ENCODE assay signal across 22 mouse cellular contexts in genomic region chr12:52944274-52944673, GRCm38 (mm10).
DNase-seq lines count a peak whose midpoint lies in the region; ATAC-seq and TF ChIP-seq lines count a peak whose summit lies in the region.
"Had no signal": no experiment of that assay in that cellular context is flagged by ENCODE, and none has a peak within 500 bp of the region (broad histone marks: within the 10 kb centered on the region; RNA-seq: fewer than 3 reads in every experiment).

No protein-coding gene starts in this region.

- H3K36me3 ChIP-seq in lung, embryonic 14.5 days (ENCODE audit: insufficient read depth) = no peaks in the 10 kb centered on the region
- no peaks in the 10 kb centered on the region for H3K36me3 ChIP-seq in lung, postnatal 0 days (ENCODE audit: insufficient read depth, low read length)
- H3K36me3 ChIP-seq: embryonic facial prominence, embryonic 13.5 days; embryonic facial prominence, embryonic 15.5 days; forebrain, embryonic 10.5 days; forebrain, embryonic 12.5 days had no signal

- ATAC-seq in lung, embryonic 14.5 days (ENCODE audit: insufficient read depth) = peak; percentile 63; the same call in 1 of the 2 replicates
- no peak for ATAC-seq in lung, postnatal 0 days
- ATAC-seq: forebrain, embryonic 14.5 days; forebrain, embryonic 16.5 days had no signal

- no peaks in the 10 kb centered on the region for H3K9me3 ChIP-seq in lung, embryonic 14.5 days (ENCODE audit: low read depth, low read length)
- H3K9me3 ChIP-seq in lung, postnatal 0 days (ENCODE audit: low read length) = no peaks in the 10 kb centered on the region
- H3K9me3 ChIP-seq: embryonic facial prominence, embryonic 13.5 days; embryonic facial prominence, embryonic 15.5 days; forebrain, embryonic 10.5 days; forebrain, embryonic 12.5 days had no signal

- H3K4me3 ChIP-seq in lung, embryonic 14.5 days (ENCODE audit: low read depth, low read length) = no peak overlapping the region
- no peak overlapping the region for H3K4me3 ChIP-seq in lung, postnatal 0 days (ENCODE audit: low read depth, low read length)
- H3K4me3 ChIP-seq: embryonic facial prominence, embryonic 13.5 days; embryonic facial prominence, embryonic 15.5 days; erythroblast, embryonic 14.5 days; forebrain, embryonic 10.5 days; forebrain, embryonic 12.5 days had no signal

- no peaks in the 10 kb centered on the region for H3K4me1 ChIP-seq in lung, embryonic 14.5 days (ENCODE audit: insufficient read depth)
- H3K4me1 ChIP-seq in lung, postnatal 0 days (ENCODE audit: insufficient read depth, low read depth, low read length) = no peaks in the 10 kb centered on the region
- H3K4me1 ChIP-seq: embryonic facial prominence, embryonic 15.5 days; forebrain, embryonic 12.5 days had no signal

- no peaks in the 10 kb centered on the region for H3K27me3 ChIP-seq in lung, embryonic 14.5 days (ENCODE audit: insufficient read depth, low read length)
- no peaks in the 10 kb centered on the region for H3K27me3 ChIP-seq in lung, postnatal 0 days (replicated peaks; ENCODE audit: insufficient read depth, low read length)
- H3K27me3 ChIP-seq: embryonic facial prominence, embryonic 13.5 days; embryonic facial prominence, embryonic 15.5 days had no signal

- no peak for TF ChIP-seq CTCF in lung, embryonic 14.5 days (IDR thresholded peaks at IDR 0.05; ENCODE audit: low read depth)
- no peak for TF ChIP-seq CTCF in lung, postnatal 0 days (IDR thresholded peaks at IDR 0.05)

- no peak for TF ChIP-seq EP300 in lung, postnatal 0 days (IDR thresholded peaks at IDR 0.05)

- H3K4me2 ChIP-seq in lung, embryonic 14.5 days = no peak overlapping the region
- H3K4me2 ChIP-seq in lung, postnatal 0 days (replicated peaks; ENCODE audit: low read depth, low read length) = no peak overlapping the region
- H3K4me2 ChIP-seq: embryonic facial prominence, embryonic 13.5 days; embryonic facial prominence, embryonic 15.5 days; forebrain, embryonic 12.5 days had no signal

- peak; percentile 72 for DNase-seq in heart, adult 11 months
- no peak for DNase-seq in heart, postnatal 25 days (ENCODE audit: low spot score)
- DNase-seq in lung, embryonic 14.5 days = peak; percentile 63
- DNase-seq in lung, postnatal 0 days (ENCODE audit: low spot score) = no peak
- DNase-seq in urinary bladder, adult 18-20 months (ENCODE audit: low spot score in 2 of 2) = no peak
- DNase-seq: adrenal gland, adult 2 months; adrenal gland, postnatal 10 days; adrenal gland, postnatal 25 days; cerebellum, adult 11 months; cerebellum, adult 18-20 months; cerebellum, adult 8-10 months; cerebellum, adult 9-11 months; cerebellum, postnatal 14 days; cerebellum, postnatal 36 days; embryo, embryonic 11 days had no signal

- intact Hi-C loops in heart, postnatal 25 days (cut with DNase I) = no loop called here

- no peak overlapping the region for H3K9ac ChIP-seq in lung, embryonic 14.5 days
- H3K9ac ChIP-seq in lung, postnatal 0 days (replicated peaks; ENCODE audit: low read depth) = no peak overlapping the region
- H3K9ac ChIP-seq: embryonic facial prominence, embryonic 13.5 days; embryonic facial prominence, embryonic 15.5 days; forebrain, embryonic 12.5 days had no signal

- 28% methylated on average over 7 of the region's 7 CpGs for WGBS in lung, embryonic 14.5 days
- WGBS in lung, postnatal 0 days = 31% methylated on average over 7 of the region's 7 CpGs

- no peak overlapping the region for H3K27ac ChIP-seq in lung, embryonic 14.5 days (ENCODE audit: low read depth)
- no peak overlapping the region for H3K27ac ChIP-seq in lung, postnatal 0 days (ENCODE audit: low read length)
- H3K27ac ChIP-seq: embryonic facial prominence, embryonic 13.5 days; embryonic facial prominence, embryonic 15.5 days; forebrain, embryonic 10.5 days; forebrain, embryonic 12.5 days had no signal

Comparison
In these comparisons a context has a peak if more than half of its experiments do, and no peak if none do; other contexts are left out.
1. DNase-seq: peak in heart, adult 11 months (single experiment) and lung, embryonic 14.5 days (single experiment); none in heart, postnatal 25 days (single experiment), lung, postnatal 0 days (single experiment) and urinary bladder, adult 18-20 months (0 of 2).